Mouse (Mus musculus): ENCODE measurements around the gene Best3. TPM values are rescaled to one million over a fixed set of nuclear protein-coding genes. Genes with fewer than 3 reads are reported as not detected.

Best3 gene
- polyA plus RNA-seq, 1 experiment from 2014 or later = 0.09 TPM

GRCm38 (mm10) chr10:116968741-116969140, 17.4 kb upstream of the Best3 start:
- no peaks in the 10 kb centered on the region for H3K9me3 ChIP-seq (ENCODE audit: control insufficient read depth, low read length)
- H3K4me2 ChIP-seq (replicated peaks) = no peak overlapping the region
- no peak overlapping the region for H3K27ac ChIP-seq
- no peaks in the 10 kb centered on the region for H3K27me3 ChIP-seq (ENCODE audit: control insufficient read depth, insufficient read depth, low read length)
- no peaks in the 10 kb centered on the region for H3K4me1 ChIP-seq (replicated peaks; ENCODE audit: control insufficient read depth, insufficient read depth, low read length)
- ATAC-seq (ENCODE audit: low FRiP score) = no peak
- no peak for DNase-seq (ENCODE audit: low spot score)
- H3K36me3 ChIP-seq (replicated peaks; ENCODE audit: control insufficient read depth, insufficient read depth) = no peaks in the 10 kb centered on the region
- 87% methylated on average over 4 of the region's 4 CpGs for WGBS
- no peak overlapping the region for H3K9ac ChIP-seq
- no peak overlapping the region for H3K4me3 ChIP-seq (replicated peaks; ENCODE audit: low read length)

DNA sequence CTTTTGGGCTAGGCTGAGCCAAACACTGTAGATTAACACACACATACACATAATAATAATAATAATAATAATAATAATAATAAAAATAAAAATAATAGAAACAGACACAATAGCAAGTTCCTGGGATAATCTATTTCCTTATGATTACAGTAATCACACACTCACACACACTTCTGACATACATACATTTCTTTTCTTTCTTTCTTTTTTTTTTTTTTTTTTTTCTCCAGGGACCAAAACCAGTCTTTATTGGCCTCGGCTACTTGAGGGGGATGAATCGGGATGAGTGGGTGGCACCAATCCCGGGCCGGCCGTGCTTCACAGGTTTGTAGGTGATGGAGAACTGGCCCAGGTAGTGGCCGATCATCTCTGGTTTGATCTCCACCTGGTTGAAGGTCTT, 13.6 kb upstream of the Best3 start, which contains the start of gene Gm10271:
Gene Gm10271 (minus strand): TSS at position 101 of the 400 bp plus-strand sequence.
- no peak within 1 kb of the TSS for H3K4me3 ChIP-seq (replicated peaks; ENCODE audit: low read length)
- H3K9ac ChIP-seq = no peak within 1 kb of the TSS
- no peaks in the 10 kb centered on the region for H3K9me3 ChIP-seq (ENCODE audit: control insufficient read depth, low read length)
- H3K4me1 ChIP-seq (replicated peaks; ENCODE audit: control insufficient read depth, insufficient read depth, low read length) = no peaks in the 10 kb centered on the region
- no peak within 1 kb of the TSS for H3K4me2 ChIP-seq (replicated peaks)
- no peaks in the 10 kb centered on the region for H3K36me3 ChIP-seq (replicated peaks; ENCODE audit: control insufficient read depth, insufficient read depth)
- ATAC-seq (ENCODE audit: low FRiP score) = no peak
- DNase-seq (ENCODE audit: low spot score) = no peak
- no peaks in the 10 kb centered on the region for H3K27me3 ChIP-seq (ENCODE audit: control insufficient read depth, insufficient read depth, low read length)
- no peak within 1 kb of the TSS for H3K27ac ChIP-seq
- WGBS = 98% methylated on average over 6 of the region's 6 CpGs

GRCm38 (mm10) chr10:116977455-116977854, 8.7 kb upstream of the Best3 start:
- Histone ChIP-seq H3K9me3 (ENCODE audit: control insufficient read depth, low read length) (no peaks in the 10 kb centered on the region), H3K27ac (no peak overlapping the region), H3K9ac (no peak overlapping the region), H3K27me3 (ENCODE audit: control insufficient read depth, insufficient read depth, low read length) (no peaks in the 10 kb centered on the region), H3K36me3 (replicated peaks; ENCODE audit: control insufficient read depth, insufficient read depth) (no peaks in the 10 kb centered on the region), H3K4me2 (replicated peaks) (no peak overlapping the region), H3K4me3 (replicated peaks; ENCODE audit: low read length) (no peak overlapping the region), H3K4me1 (replicated peaks; ENCODE audit: control insufficient read depth, insufficient read depth, low read length) (no peaks in the 10 kb centered on the region)
- WGBS = 73% methylated on average over 4 of the region's 4 CpGs
- no peak for DNase-seq (ENCODE audit: low spot score)
- no peak for ATAC-seq (ENCODE audit: low FRiP score)

- Histone ChIP-seq H3K27ac (no peak overlapping the region), H3K9ac (no peak overlapping the region), H3K27me3 (ENCODE audit: control insufficient read depth, insufficient read depth, low read length) (no peaks in the 10 kb centered on the region), H3K36me3 (replicated peaks; ENCODE audit: control insufficient read depth, insufficient read depth) (no peaks in the 10 kb centered on the region), H3K4me2 (replicated peaks) (no peak overlapping the region), H3K4me1 (replicated peaks; ENCODE audit: control insufficient read depth, insufficient read depth, low read length) (no peaks in the 10 kb centered on the region), H3K9me3 (ENCODE audit: control insufficient read depth, low read length) (no peaks in the 10 kb centered on the region), H3K4me3 (replicated peaks; ENCODE audit: low read length) (no peak overlapping the region)
- WGBS = 94% methylated on average over 2 of the region's 2 CpGs
- ATAC-seq (ENCODE audit: low FRiP score) (no peak), DNase-seq (ENCODE audit: low spot score) (no peak)
Observed at GRCm38 (mm10) chr10:116977858-116978257, 8.3 kb upstream of the Best3 start.

GRCm38 (mm10) chr10:116978841-116979240, 7.3 kb upstream of the Best3 start:
- no peak overlapping the region for H3K4me2 ChIP-seq (replicated peaks)
- H3K36me3 ChIP-seq (replicated peaks; ENCODE audit: control insufficient read depth, insufficient read depth) = no peaks in the 10 kb centered on the region
- H3K27me3 ChIP-seq (ENCODE audit: control insufficient read depth, insufficient read depth, low read length) = no peaks in the 10 kb centered on the region
- H3K9ac ChIP-seq = no peak overlapping the region
- H3K9me3 ChIP-seq (ENCODE audit: control insufficient read depth, low read length) = no peaks in the 10 kb centered on the region
- ATAC-seq (ENCODE audit: low FRiP score) (no peak), DNase-seq (ENCODE audit: low spot score) (no peak)
- H3K27ac ChIP-seq = no peak overlapping the region
- H3K4me1 ChIP-seq (replicated peaks; ENCODE audit: control insufficient read depth, insufficient read depth, low read length) = no peaks in the 10 kb centered on the region
- WGBS = 90% methylated on average over 9 of the region's 9 CpGs
- H3K4me3 ChIP-seq (replicated peaks; ENCODE audit: low read length) = no peak overlapping the region

- H3K9ac ChIP-seq = no peak overlapping the region
- no peak for ATAC-seq (ENCODE audit: low FRiP score)
Observed at GRCm38 (mm10) chr10:116980273-116980672, 5.8 kb upstream of the Best3 start.

DNA sequence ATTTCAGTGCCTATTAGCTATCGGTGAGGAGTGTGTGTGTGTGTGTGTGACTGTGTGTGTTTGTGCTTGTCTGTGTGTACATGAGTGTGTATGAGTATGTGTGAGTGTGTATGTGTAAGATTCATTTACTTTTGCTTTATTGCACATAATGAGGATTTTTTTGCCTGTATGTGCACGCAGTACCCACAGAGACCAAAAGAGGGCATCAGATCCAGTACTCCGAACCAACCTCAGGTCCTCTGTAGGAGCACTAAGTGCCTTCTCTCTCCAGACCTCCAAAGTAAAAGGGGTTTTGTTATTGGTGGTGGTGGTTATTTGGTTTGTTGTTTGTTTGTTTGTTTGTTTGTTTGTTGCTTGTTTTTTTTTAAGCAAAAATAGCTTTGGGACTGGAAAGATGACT, 5.2 kb upstream of the Best3 start:
- 76% methylated on average over 3 of the region's 3 CpGs for WGBS
- no peak for DNase-seq (ENCODE audit: low spot score)
- no peak overlapping the region for H3K4me3 ChIP-seq (replicated peaks; ENCODE audit: low read length)
- no peaks in the 10 kb centered on the region for H3K27me3 ChIP-seq (ENCODE audit: control insufficient read depth, insufficient read depth, low read length)
- no peak for ATAC-seq (ENCODE audit: low FRiP score)
- no peaks in the 10 kb centered on the region for H3K36me3 ChIP-seq (replicated peaks; ENCODE audit: control insufficient read depth, insufficient read depth)
- no peak overlapping the region for H3K4me2 ChIP-seq (replicated peaks)
- no peaks in the 10 kb centered on the region for H3K9me3 ChIP-seq (ENCODE audit: control insufficient read depth, low read length)
- no peak overlapping the region for H3K27ac ChIP-seq
- H3K9ac ChIP-seq = no peak overlapping the region
- H3K4me1 ChIP-seq (replicated peaks; ENCODE audit: control insufficient read depth, insufficient read depth, low read length) = no peaks in the 10 kb centered on the region; the same call in 1 of the 2 replicates

More at GRCm38 (mm10) chr10:116980273-116980672, 5.8 kb upstream of the Best3 start:
- H3K9me3 ChIP-seq (ENCODE audit: control insufficient read depth, low read length) = no peaks in the 10 kb centered on the region
- no peaks in the 10 kb centered on the region; the same call in 1 of the 2 replicates for H3K4me1 ChIP-seq (replicated peaks; ENCODE audit: control insufficient read depth, insufficient read depth, low read length)
- no peak overlapping the region for H3K4me3 ChIP-seq (replicated peaks; ENCODE audit: low read length)
- no peak overlapping the region for H3K27ac ChIP-seq
- no peak overlapping the region for H3K4me2 ChIP-seq (replicated peaks)
- no peak for DNase-seq (ENCODE audit: low spot score)
- H3K27me3 ChIP-seq (ENCODE audit: control insufficient read depth, insufficient read depth, low read length) = no peaks in the 10 kb centered on the region
- whole genome bisulfite sequencing = 84% methylated on average over 4 of the region's 4 CpGs
- no peaks in the 10 kb centered on the region for H3K36me3 ChIP-seq (replicated peaks; ENCODE audit: control insufficient read depth, insufficient read depth)

DNA sequence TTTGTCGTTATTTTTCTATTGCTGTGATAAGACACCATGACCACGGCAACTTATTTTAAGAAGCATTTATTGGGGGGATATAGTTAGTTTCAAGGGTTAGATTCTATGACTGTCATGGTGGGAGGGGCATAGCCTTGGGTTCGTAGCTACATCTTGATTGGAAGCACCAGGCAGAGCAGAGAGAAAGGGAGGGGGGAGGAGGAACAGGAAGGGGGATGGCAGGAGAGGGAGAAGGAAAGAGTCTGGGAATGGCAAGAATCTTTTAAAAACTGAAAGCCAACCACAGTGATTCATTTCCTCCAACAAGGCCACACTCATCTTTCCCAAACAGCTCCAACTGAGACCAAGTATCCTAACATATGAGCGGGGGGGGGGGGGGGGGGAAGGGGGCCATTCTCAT, 3.6 kb upstream of the Best3 start:
- no peak overlapping the region for H3K27ac ChIP-seq
- H3K4me3 ChIP-seq (replicated peaks; ENCODE audit: low read length) = no peak overlapping the region
- no peak overlapping the region for H3K4me2 ChIP-seq (replicated peaks)
- peaks cover 11% of the 10 kb centered on the region for H3K4me1 ChIP-seq (replicated peaks; ENCODE audit: control insufficient read depth, insufficient read depth, low read length)
- H3K27me3 ChIP-seq (ENCODE audit: control insufficient read depth, insufficient read depth, low read length) = no peaks in the 10 kb centered on the region
- ATAC-seq (ENCODE audit: low FRiP score) (no peak), DNase-seq (ENCODE audit: low spot score) (no peak)
- no peaks in the 10 kb centered on the region for H3K36me3 ChIP-seq (replicated peaks; ENCODE audit: control insufficient read depth, insufficient read depth)
- 71% methylated on average over 3 of the region's 4 CpGs for WGBS
- no peaks in the 10 kb centered on the region for H3K9me3 ChIP-seq (ENCODE audit: control insufficient read depth, low read length)
- no peak overlapping the region for H3K9ac ChIP-seq

DNA sequence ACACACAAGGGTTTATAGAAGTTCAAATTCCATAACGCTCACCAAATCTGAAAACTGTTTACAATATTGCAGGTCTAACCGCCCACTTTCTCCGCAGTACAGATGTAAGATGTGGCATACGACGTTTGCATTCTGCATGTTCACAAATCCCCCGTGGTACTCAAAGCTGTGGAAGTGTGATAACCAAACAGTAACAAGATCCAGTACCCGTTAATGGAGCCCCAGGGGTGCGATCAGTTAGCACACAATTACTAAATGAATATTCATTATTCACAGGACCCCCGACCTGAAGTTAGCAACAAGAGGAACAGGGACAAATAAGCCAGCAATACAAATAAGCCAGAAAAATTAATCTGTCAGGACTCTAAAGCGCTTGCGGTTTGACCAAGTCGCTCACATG, 1.3 kb upstream of the Best3 start:
- no peak overlapping the region for H3K27ac ChIP-seq
- H3K4me1 ChIP-seq (replicated peaks; ENCODE audit: control insufficient read depth, insufficient read depth, low read length) = peaks cover 13% of the 10 kb centered on the region
- 51% methylated on average over 12 of the region's 12 CpGs for WGBS
- H3K4me2 ChIP-seq (replicated peaks) = no peak overlapping the region
- H3K4me3 ChIP-seq (replicated peaks; ENCODE audit: low read length) = no peak overlapping the region
- no peak overlapping the region for H3K9ac ChIP-seq
- no peaks in the 10 kb centered on the region for H3K27me3 ChIP-seq (ENCODE audit: control insufficient read depth, insufficient read depth, low read length)
- H3K36me3 ChIP-seq (replicated peaks; ENCODE audit: control insufficient read depth, insufficient read depth) = no peaks in the 10 kb centered on the region
- DNase-seq (ENCODE audit: low spot score) (no peak), ATAC-seq (ENCODE audit: low FRiP score) (no peak)
- H3K9me3 ChIP-seq (ENCODE audit: control insufficient read depth, low read length) = no peaks in the 10 kb centered on the region

DNA sequence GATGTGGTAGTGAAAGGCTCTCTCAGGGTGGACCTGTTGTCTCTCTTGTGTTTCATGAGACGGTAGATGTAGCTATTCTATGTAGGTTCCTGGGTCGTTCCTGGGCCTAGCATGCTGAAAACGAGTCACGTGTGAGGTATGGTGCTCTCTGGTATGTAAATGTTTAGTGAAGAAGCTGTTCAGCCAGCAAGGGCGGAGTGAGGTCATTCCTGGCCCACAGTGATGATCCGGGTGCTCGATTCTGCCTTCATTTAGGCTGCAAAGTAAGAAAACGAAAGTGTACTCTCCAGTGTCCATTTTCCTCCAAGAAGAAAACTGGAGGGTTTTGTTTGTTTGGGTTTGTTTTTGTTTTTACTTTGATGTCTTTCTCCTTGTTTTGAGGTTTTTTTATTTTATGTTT, 7.9 kb downstream of the Best3 start:
- H3K36me3 ChIP-seq (replicated peaks; ENCODE audit: control insufficient read depth, insufficient read depth) = no peaks in the 10 kb centered on the region
- no peak overlapping the region for H3K4me2 ChIP-seq (replicated peaks)
- no peak for ATAC-seq (ENCODE audit: low FRiP score)
- no peaks in the 10 kb centered on the region; the same call in 1 of the 2 replicates for H3K27me3 ChIP-seq (ENCODE audit: control insufficient read depth, insufficient read depth, low read length)
- no peaks in the 10 kb centered on the region for H3K4me1 ChIP-seq (replicated peaks; ENCODE audit: control insufficient read depth, insufficient read depth, low read length)
- DNase-seq (ENCODE audit: low spot score) = no peak
- no peak overlapping the region for H3K4me3 ChIP-seq (replicated peaks; ENCODE audit: low read length)
- H3K9me3 ChIP-seq (ENCODE audit: control insufficient read depth, low read length) = no peaks in the 10 kb centered on the region
- no peak overlapping the region for H3K27ac ChIP-seq
- WGBS = 89% methylated on average over 8 of the region's 8 CpGs
- H3K9ac ChIP-seq = no peak overlapping the region

Data from hindbrain, embryonic 14.5 days (tissue).